Mouse (Mus musculus) heart, postnatal 0 days (tissue): ENCODE data around the gene Ska3. TPM values are rescaled to one million over a fixed set of nuclear protein-coding genes. Genes with fewer than 3 reads are reported as not detected.
A peak's percentile ranks its signal among the peaks of the same experiment; 100 is the strongest.

Experiments used
- ATAC-seq: fragments of 200-750 bp; cut with Nextera tagmentation; 2 replicates; pipeline ENCODE4 v1.8.0; 2017; ENCODE audit warnings: low read depth, moderate number of reproducible peaks, moderate library complexity; ENCODE audit not compliant: insufficient read depth
- DNase-seq: peaks from one replicate; pipeline ENCODE4 v3.0.0-alpha.2; 2016; ENCODE audit warnings: low spot score
- H3K27ac ChIP-seq: fragments of 300-500 bp; sonication (generic); 2 replicates; pipeline ENCODE4 v1.5.1; 2014; ENCODE audit warnings: low read depth, mild to moderate bottlenecking
- H3K27me3 ChIP-seq: fragments of 300-500 bp; sonication (generic); 2 replicates; pipeline ENCODE4 v1.6.1; 2014; ENCODE audit warnings: low read length, mixed read lengths; ENCODE audit not compliant: control insufficient read depth, insufficient read depth
- H3K36me3 ChIP-seq: fragments of 300-500 bp; sonication (generic); replicated peaks from 2 replicates; pipeline ENCODE4 v1.6.1; 2014; ENCODE audit warnings: low read length, mixed read lengths; ENCODE audit not compliant: control insufficient read depth, insufficient read depth
- H3K4me1 ChIP-seq: fragments of 300-500 bp; sonication (generic); 2 replicates; pipeline ENCODE4 v1.6.1; 2014; ENCODE audit warnings: antibody characterized with exemption; ENCODE audit not compliant: control insufficient read depth, insufficient read depth
- H3K4me2 ChIP-seq: fragments of 300-500 bp; sonication (generic); 2 replicates; pipeline ENCODE4 v1.6.1; 2014; ENCODE audit warnings: low read depth, mild to moderate bottlenecking, low read length, moderate library complexity
- H3K4me3 ChIP-seq: fragments of 300-500 bp; sonication (generic); 2 replicates; pipeline ENCODE4 v1.5.1; 2014; ENCODE audit warnings: low read depth, low read length
- H3K9ac ChIP-seq: fragments of 300-500 bp; sonication (generic); replicated peaks from 2 replicates; pipeline ENCODE4 v1.6.1; 2014; ENCODE audit warnings: low read depth, low read length, mixed read lengths
- H3K9me3 ChIP-seq: fragments of 300-500 bp; sonication (generic); replicated peaks from 2 replicates; pipeline ENCODE4 v1.6.1; 2016; ENCODE audit warnings: low read length; ENCODE audit not compliant: control insufficient read depth
- CTCF ChIP-seq: IDR thresholded peaks from 2 replicates; pipeline ENCODE4 v1.5.1; 2016; ENCODE audit warnings: antibody characterized with exemption, control low read depth, low read depth
- EP300 ChIP-seq: IDR thresholded peaks from 2 replicates; pipeline ENCODE4 v1.6.1; 2016; ENCODE audit warnings: antibody characterized with exemption, low read depth
- WGBS: fragments of 180-500 bp; shearing (Covaris S2); extraction: QIAGEN DNeasy Blood & Tissue Kit; methylation state at CpG from one replicate; pipeline ENCODE4 v1.1.7; 2014; 5-methylcytosine and 5-hydroxymethylcytosine counted together
- polyA plus RNA-seq: library from polyadenylated mRNA; unstranded; fragments of >200 nt; fragmentation: Nextera tagmentation; extraction: Ambion mirVana; gene quantifications from 2 replicates; pipeline ENCODE4 v1.2.1, GENCODE M21; 2015
- total RNA-seq: library from RNA; depleted of rRNA; stranded (reverse); fragments of >200 nt; gene quantifications from 2 replicates; pipeline ENCODE4 v1.2.3, GENCODE M21; 2014; ENCODE audit warnings: low replicate concordance

Ska3 gene
- total and polyA plus RNA-seq, 2 experiments from 2014 or later, result 4.7 to 6.9 TPM

GRCm38 (mm10) chr14:57810886-57811285, 15.1 kb downstream of the Ska3 start:
- Histone ChIP-seq H3K9ac (no peak overlapping the region), H3K36me3 (peaks cover 56% of the 10 kb centered on the region), H3K4me2 (no peak overlapping the region), H3K27me3 (no peaks in the 10 kb centered on the region), H3K4me3 (no peak overlapping the region), H3K27ac (no peak overlapping the region), H3K9me3 (no peaks in the 10 kb centered on the region), H3K4me1 (no peaks in the 10 kb centered on the region)
- TF ChIP-seq CTCF (no peak), EP300 (no peak)
- WGBS, result 80% methylated on average over 2 of the region's 2 CpGs
- DNase-seq (no peak), ATAC-seq (no peak)

- ATAC-seq (no peak), DNase-seq (no peak)
- no peaks in the 10 kb centered on the region for H3K4me1 ChIP-seq
- WGBS, result 75% methylated on average over 5 of the region's 5 CpGs
- no peak overlapping the region for H3K4me2 ChIP-seq
- H3K36me3 ChIP-seq, result peaks cover 62% of the 10 kb centered on the region
- no peaks in the 10 kb centered on the region for H3K27me3 ChIP-seq
- H3K9me3 ChIP-seq, result no peaks in the 10 kb centered on the region
- no peak overlapping the region for H3K4me3 ChIP-seq
- TF ChIP-seq CTCF, result peak; percentile 64
- TF ChIP-seq EP300, result no peak
- no peak overlapping the region for H3K9ac ChIP-seq
- H3K27ac ChIP-seq, result no peak overlapping the region
Measured at GRCm38 (mm10) chr14:57808558-57808957, 17.4 kb downstream of the Ska3 start.

- no peak for ATAC-seq
- Histone ChIP-seq H3K36me3 (peaks cover 52% of the 10 kb centered on the region), H3K27ac (no peak overlapping the region), H3K9me3 (no peaks in the 10 kb centered on the region), H3K4me2 (no peak overlapping the region), H3K9ac (no peak overlapping the region), H3K4me3 (no peak overlapping the region), H3K4me1 (peaks cover 15% of the 10 kb centered on the region), H3K27me3 (no peaks in the 10 kb centered on the region)
- WGBS, result 77% methylated on average over 4 of the region's 4 CpGs
- DNase-seq, result no peak
- TF ChIP-seq EP300 (no peak), CTCF (no peak)
Measured at GRCm38 (mm10) chr14:57803731-57804130, 22.3 kb downstream of the Ska3 start.

GRCm38 (mm10) chr14:57797991-57798931, 27.7 kb downstream of the Ska3 start, which contains the start of gene Sap18:
Sap18 (plus strand) TSS chr14:57798180.
- peak; percentile 98 for DNase-seq
- H3K27ac ChIP-seq, result peak within 1 kb of the TSS; percentile 80
- no peak for TF ChIP-seq EP300
- TF ChIP-seq CTCF, result no peak

GRCm38 (mm10) chr14:57797551-57797950, 28.4 kb downstream of the Ska3 start:
- no peaks in the 10 kb centered on the region for H3K27me3 ChIP-seq
- DNase-seq (no peak), ATAC-seq (no peak)
- H3K27ac ChIP-seq, result peak overlapping the region; percentile 44
- peak overlapping the region; percentile 70 for H3K4me2 ChIP-seq
- peaks cover 15% of the 10 kb centered on the region for H3K4me1 ChIP-seq
- H3K4me3 ChIP-seq, result peak overlapping the region; percentile 69
- no peaks in the 10 kb centered on the region for H3K9me3 ChIP-seq
- WGBS, result 11% methylated on average over 7 of the region's 7 CpGs
- peak; percentile 14; the same call in 1 of the 2 replicates for TF ChIP-seq CTCF
- TF ChIP-seq EP300, result no peak
- H3K36me3 ChIP-seq, result peaks cover 8% of the 10 kb centered on the region
- H3K9ac ChIP-seq, result no peak overlapping the region

More at GRCm38 (mm10) chr14:57797991-57798931, 27.7 kb downstream of the Ska3 start, which contains the start of gene Sap18:
- WGBS, result under 1% methylated on average over 94 of the region's 99 CpGs
- peaks cover 15% of the 10 kb centered on the region for H3K4me1 ChIP-seq
- H3K9ac ChIP-seq, result peak within 1 kb of the TSS; percentile 88
- peak within 1 kb of the TSS; percentile 69 for H3K4me3 ChIP-seq
- peak within 1 kb of the TSS; percentile 84 for H3K4me2 ChIP-seq
- no peaks in the 10 kb centered on the region for H3K27me3 ChIP-seq
- no peaks in the 10 kb centered on the region for H3K9me3 ChIP-seq
- ATAC-seq, result peak; percentile 98
- H3K36me3 ChIP-seq, result peaks cover 14% of the 10 kb centered on the region
